Mouse (Mus musculus) mesoderm, embryonic 11.5 days (tissue): ENCODE measurements around the gene Acacb.

Experiments used
- DNase-seq: peaks from one replicate; pipeline ENCODE4 v3.0.0-alpha.2; 2012; ENCODE audit warnings: low read depth, low spot score

Acacb gene

DNA sequence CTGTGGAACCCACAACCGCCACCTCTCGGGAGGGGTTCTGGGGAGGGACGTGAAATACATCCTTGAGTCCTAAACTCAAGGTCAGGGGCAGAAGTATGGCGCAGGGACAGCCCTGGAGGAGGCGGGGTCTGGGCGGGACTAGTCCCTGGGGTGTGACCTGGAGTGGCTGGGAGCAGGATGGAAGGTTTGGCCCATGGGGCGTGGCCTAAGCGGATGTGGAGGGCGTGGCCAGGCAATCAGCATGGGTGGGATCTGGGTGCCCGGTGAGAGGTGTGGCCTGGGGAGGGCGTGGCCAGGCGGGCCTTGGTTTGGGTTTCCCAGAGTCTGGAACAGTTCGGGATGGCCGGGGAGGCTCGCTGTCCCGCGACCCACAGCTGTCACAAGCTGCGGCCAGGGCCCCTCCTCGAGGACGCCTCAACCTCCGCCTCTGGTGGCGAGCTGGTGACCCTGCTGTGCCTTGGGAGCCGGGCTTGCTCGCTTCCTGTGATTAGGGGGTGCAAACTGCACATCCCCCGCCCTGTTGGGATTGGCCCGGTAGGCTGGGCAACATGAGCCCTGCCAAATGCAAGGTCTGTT, 29.3 kb downstream of the Acacb start:
- peak; percentile 94 for DNase-seq

- no peak for DNase-seq
Observed at GRCm38 (mm10) chr5:114176548-114177400, 30.4 kb downstream of the Acacb start.

GRCm38 (mm10) chr5:114177966-114178719, 31.8 kb downstream of the Acacb start:
- DNase-seq, result no peak

DNA sequence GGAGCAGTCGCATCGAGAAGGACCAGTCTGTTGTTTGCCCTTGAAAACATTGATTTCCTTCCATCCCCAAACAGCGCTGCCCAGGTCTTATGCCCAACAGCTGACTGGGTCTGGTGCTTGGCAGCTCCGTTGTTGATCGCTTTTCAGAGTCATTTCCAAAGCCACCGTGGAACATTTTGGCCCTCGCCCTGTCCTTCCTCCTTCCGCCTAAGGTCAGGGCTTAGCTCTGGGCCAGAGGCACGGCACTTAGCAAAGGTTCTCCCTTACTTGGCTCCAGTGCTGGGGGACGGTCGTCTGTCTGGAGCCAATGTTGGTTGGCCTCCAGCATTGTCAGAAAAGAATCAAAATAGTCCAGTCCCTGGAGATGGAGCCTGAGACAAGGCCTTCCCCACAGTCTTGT, 33.2 kb downstream of the Acacb start:
- DNase-seq, result no peak

DNA sequence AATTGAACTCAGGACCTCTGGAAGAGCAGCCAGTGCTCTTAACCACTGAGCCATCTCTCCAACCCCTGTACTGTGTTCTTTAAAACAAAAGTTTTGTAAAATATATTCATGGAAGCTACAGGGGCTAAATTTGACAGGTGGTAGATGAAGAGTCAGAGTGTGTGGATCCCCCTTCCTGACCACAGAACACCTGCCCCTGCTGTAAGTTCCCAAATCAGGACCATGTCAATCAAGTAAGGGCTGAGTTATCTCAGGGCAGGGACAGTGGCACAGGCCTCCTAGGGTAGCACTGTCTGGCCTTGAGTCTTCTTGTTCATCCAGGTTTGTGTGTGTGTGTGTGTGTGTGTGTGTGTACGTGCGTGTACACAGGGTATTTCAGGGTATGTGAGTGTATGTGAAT, 37.2 kb downstream of the Acacb start:
- no peak for DNase-seq

GRCm38 (mm10) chr5:114187108-114187507, 40.8 kb downstream of the Acacb start:
- DNase-seq, result no peak

GRCm38 (mm10) chr5:114188900-114189464, 42.6 kb downstream of the Acacb start:
- no peak for DNase-seq

DNA sequence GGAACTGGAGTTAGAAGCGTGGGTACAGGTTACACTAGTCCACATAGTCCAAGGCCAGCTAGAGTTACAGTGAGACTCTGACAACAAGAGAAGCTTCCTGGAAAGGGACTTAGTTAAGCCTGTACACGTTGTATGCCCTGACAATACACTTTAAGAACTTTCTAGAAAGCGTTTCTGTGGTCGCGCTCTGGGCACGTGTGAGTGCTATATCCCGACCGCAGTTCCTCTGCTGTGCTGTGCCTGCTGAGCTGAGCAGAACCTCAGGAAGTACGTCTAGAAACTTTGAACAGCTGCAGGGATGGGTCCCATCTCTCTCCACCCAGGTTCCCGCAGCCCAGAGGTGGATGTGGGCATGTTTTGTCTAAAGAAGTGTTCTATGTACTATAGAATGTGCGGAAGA, 47.8 kb downstream of the Acacb start:
- no peak for DNase-seq

- DNase-seq, result no peak
Observed at GRCm38 (mm10) chr5:114199116-114199777, 52.9 kb downstream of the Acacb start.

DNA sequence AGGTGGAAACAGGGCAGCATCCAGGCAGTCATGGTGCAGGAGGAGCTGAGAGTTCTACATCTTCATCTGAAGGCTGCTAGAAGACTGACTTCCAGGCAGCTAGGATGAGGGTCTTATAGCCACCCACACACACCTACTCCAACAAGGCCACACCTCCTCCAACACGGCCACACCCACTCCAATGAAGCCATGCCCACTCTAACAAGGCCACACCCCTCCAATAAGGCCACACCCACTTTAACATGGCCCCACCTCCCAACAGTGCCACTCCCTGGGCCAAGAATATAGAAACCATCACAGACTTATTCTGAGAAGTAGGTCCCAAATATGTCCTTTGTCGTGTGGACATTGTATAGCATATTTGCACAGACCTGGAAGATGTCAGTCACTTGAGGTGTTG, 59.8 kb downstream of the Acacb start:
- no peak for DNase-seq

DNA sequence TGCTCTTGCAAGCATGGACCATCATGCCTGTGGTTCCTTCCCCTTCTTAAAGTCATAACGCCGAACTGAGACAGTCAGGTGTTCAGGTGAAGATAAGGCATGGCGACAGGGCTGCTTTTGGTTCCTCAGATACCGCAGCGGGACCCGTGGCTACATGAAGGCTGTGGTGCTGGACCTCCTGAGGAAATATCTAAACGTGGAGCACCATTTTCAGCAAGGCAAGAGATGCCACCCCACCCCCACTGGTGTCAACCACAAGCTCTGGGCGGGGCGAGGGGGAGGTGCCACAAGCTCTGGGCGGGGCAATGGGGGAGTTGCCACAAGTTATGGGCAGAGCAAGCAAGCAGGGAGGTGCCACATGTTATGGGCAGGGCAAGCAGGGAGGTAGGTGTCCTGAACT, 66.8 kb downstream of the Acacb start:
- no peak for DNase-seq

GRCm38 (mm10) chr5:114218771-114219170, 72.4 kb downstream of the Acacb start:
- no peak for DNase-seq

- DNase-seq, result no peak
Observed at GRCm38 (mm10) chr5:114226051-114226450, 79.7 kb downstream of the Acacb start.

GRCm38 (mm10) chr5:114228901-114229300, 82.6 kb downstream of the Acacb start:
- DNase-seq, result no peak

- no peak for DNase-seq
Observed at GRCm38 (mm10) chr5:114238924-114239323, 92.6 kb downstream of the Acacb start.

DNA sequence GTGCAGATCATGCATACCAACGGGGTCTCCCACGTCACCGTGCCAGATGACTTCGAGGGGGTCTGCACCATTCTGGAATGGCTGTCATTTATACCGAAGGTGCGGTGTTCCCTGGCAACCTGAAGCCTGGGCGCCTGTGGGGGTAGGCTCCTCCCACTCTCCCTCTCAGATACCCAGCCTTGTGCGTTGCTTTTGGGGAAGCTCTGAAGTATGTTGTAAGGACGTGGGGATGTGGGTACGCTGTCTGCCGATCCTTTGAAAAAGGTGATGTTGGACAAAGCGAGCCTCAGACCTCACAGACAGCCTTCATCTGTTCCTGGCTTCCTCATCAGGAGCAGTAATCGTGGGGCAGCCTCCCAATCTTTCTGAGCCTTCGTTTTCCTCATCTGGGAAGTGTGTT, 93.4 kb downstream of the Acacb start:
- DNase-seq, result no peak

DNA sequence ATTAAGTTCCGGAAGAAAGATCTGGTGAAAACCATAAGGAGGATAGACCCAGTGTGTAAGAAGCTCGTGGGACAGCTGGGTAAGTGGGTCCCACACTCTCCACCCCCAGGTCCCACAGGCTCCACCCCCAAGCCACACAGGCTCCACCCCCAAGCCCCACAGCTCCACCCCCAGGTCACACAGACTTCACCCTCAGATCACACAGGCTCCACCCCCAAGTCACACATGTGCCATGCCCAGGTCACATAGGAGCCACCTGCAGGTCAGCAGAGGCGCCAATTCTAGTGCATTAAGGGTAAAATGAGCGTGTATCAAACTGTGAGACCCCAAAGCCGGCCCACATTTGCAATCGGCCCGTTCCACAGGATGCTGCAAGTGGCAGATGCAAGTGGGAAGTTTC, 100.1 kb downstream of the Acacb start:
- no peak for DNase-seq

DNA sequence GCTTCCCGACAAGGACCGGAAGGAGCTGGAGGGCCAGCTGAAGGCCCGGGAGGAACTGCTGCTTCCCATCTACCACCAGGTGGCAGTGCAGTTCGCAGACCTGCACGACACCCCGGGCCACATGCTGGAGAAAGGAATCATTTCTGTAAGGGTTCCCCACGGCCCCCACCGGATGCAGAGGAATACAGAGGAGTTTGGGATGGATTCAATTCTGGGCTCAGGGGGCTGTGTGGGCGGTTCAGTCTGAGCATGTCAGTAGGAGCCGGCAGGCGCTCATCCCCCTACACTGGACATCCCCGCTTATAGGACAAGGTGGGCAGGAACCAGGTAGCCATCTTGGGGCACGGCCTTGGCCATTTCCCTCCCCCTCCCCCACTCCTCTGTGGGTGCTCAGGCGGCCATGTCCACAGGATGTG, 101.8 kb downstream of the Acacb start:
- DNase-seq, result peak; percentile 89

DNA sequence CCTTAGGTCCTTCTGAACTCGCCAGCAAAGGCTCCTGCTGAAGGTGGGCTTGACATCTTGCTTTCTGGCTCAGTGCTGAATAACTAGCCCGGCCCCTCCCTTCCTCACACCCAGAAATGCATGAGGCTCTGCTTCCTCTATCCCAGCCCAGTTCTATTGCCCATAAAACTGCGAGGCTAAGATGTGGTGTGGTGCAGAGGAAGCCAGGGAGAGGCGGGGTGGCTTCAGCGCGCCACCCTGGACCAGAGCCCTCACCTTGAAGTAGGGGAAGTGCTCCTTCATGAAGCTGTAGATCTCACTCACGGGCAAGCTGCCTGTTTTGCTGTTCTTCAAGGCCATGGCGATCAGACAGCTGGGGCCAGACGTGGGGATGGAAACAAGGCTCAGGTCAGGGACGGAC, 113.2 kb downstream of the Acacb start:
- DNase-seq, result no peak

DNA sequence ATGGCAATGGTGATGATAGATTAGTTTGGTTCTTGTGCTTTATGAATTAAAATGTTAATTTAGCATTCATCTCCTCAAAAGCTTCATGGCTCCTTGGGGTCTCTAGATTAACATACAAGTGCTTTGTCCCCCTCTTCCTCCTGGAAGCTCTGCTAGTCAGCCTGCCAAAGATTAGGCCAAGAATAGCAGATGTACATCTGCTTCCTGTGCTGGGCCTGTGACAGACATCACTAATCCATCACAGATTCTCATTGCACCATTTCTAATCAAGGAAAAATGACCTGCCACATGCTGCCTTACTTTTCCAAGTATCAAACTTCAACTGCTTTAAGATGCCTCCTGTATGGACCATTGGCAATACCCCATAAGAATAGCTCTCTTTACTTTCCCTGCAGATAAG, 115.2 kb downstream of the Acacb start:
- no peak for DNase-seq

GRCm38 (mm10) chr5:114264030-114264459, 117.7 kb downstream of the Acacb start:
- DNase-seq, result peak; percentile 57

GRCm38 (mm10) chr5:114264791-114265190, 118.5 kb downstream of the Acacb start:
- DNase-seq, result no peak
